Mouse (Mus musculus) testis, adult 2 months (tissue): Measurements from ENCODE around the gene Gm4922. TPM values are rescaled to one million over a fixed set of nuclear protein-coding genes. Genes with fewer than 3 reads are reported as not detected.

Experiments used
- H3K27ac ChIP-seq: fragments of 200-500 bp; 2 replicates; pipeline ENCODE4 v1.5.1; 2012; ENCODE audit warnings: low read depth, low read length; ENCODE audit not compliant: control insufficient read depth, insufficient read depth
- H3K27me3 ChIP-seq: fragments of 200-500 bp; 2 replicates; pipeline ENCODE4 v1.6.1; 2012; ENCODE audit warnings: mild to moderate bottlenecking, low read length, moderate library complexity; ENCODE audit not compliant: control insufficient read depth, insufficient read depth
- H3K36me3 ChIP-seq: fragments of 200-500 bp; 2 replicates; pipeline ENCODE4 v1.6.1; 2012; ENCODE audit warnings: mild to moderate bottlenecking, low read length; ENCODE audit not compliant: control insufficient read depth, insufficient read depth
- H3K4me1 ChIP-seq: fragments of 200-500 bp; 2 replicates; pipeline ENCODE4 v1.6.1; 2012; ENCODE audit warnings: low read length; ENCODE audit not compliant: control insufficient read depth, insufficient read depth
- H3K4me3 ChIP-seq: fragments of 200-500 bp; 2 replicates; pipeline ENCODE4 v1.5.1; 2012; ENCODE audit warnings: low read depth, mild to moderate bottlenecking, low read length, moderate library complexity, mixed read lengths; ENCODE audit not compliant: control insufficient read depth
- CTCF ChIP-seq: fragments of 200-500 bp; IDR thresholded peaks from 2 replicates; pipeline ENCODE4 v1.5.1; 2012; ENCODE audit warnings: low read depth, mild to moderate bottlenecking, inconsistent platforms, low read length, moderate library complexity; ENCODE audit not compliant: control insufficient read depth, insufficient read depth, insufficient replicate concordance
- POLR2A ChIP-seq: fragments of 200-500 bp; IDR thresholded peaks from 2 replicates; pipeline ENCODE4 v1.6.1; 2012; ENCODE audit warnings: low read depth, mild to moderate bottlenecking, inconsistent platforms, low read length, moderate library complexity; ENCODE audit not compliant: control insufficient read depth
- polyA plus RNA-seq: library from polyadenylated mRNA; depleted of rRNA; stranded (reverse); fragments of >200 nt; gene quantifications from 2 replicates; pipeline ENCODE4 v1.2.3, GENCODE M21; 2012; rRNA removed

The Gm4922 gene
- polyA plus RNA-seq, result 9.2 and 10.5 TPM in 2 replicates

DNA sequence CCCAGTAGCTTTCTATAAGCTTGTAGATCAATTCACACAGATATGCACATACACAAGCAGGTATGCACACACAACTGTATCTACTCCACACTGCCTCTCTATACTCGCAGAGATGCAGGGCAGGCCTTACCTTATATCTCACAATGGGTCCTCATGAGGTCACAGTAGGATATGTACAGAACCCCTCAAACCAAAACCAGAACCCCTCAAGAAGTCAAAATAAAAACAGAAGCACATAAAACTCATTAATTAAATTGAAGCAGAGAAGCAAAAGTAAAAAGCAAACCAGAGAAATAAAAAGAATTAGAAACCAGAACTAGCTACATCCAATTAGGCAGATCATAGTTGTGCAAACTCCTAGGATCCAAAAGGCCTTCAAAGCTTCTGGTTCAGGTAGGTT, at the start of gene Gm4922:
TSS of gene Gm4922 (minus strand) at position 101 of the 400 bp plus-strand sequence.
- Histone ChIP-seq H3K27ac (peak within 1 kb of the TSS; percentile 53), H3K4me3 (peak within 1 kb of the TSS; percentile 75), H3K4me1 (no peaks in the 10 kb centered on the region), H3K27me3 (no peaks in the 10 kb centered on the region), H3K36me3 (no peaks in the 10 kb centered on the region)
- TF ChIP-seq POLR2A, result no peak

GRCm38 (mm10) chr10:18835684-18836479, 49.3 kb upstream of the Gm4922 start:
- Histone ChIP-seq H3K27ac (no peak overlapping the region), H3K4me3 (no peak overlapping the region), H3K4me1 (peaks cover 4% of the 10 kb centered on the region), H3K27me3 (no peaks in the 10 kb centered on the region), H3K36me3 (no peaks in the 10 kb centered on the region)
- TF ChIP-seq CTCF, result no peak
- no peak for TF ChIP-seq POLR2A

DNA sequence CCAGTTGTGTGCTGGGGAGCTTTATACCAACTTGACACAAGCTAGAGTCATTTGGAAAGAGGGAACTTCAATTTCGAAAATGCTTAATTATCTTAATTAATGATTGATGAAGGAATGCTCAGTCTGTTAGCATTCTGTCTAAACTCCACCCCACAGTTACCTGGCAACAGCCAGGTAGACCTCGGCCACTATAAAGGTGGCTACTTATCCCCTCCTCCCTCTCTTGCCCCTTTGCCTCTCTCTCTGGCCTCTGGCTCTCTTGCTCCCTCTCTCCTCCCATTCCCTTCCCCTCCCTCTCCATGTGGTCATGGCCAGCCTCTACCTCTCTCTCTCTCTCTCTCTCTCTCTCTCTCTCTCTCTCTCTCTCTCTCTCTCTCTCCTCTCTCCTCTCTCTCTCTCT, 47.8 kb upstream of the Gm4922 start:
- TF ChIP-seq CTCF, result no peak
- TF ChIP-seq POLR2A, result no peak
- H3K4me1 ChIP-seq, result peaks cover 4% of the 10 kb centered on the region
- no peaks in the 10 kb centered on the region; the same call in none of the 2 replicates for H3K36me3 ChIP-seq
- H3K27ac ChIP-seq, result no peak overlapping the region
- no peaks in the 10 kb centered on the region for H3K27me3 ChIP-seq
- H3K4me3 ChIP-seq, result no peak overlapping the region

GRCm38 (mm10) chr10:18831823-18832222, 45.2 kb upstream of the Gm4922 start:
- peak overlapping the region; percentile 99 for H3K27ac ChIP-seq
- no peaks in the 10 kb centered on the region for H3K27me3 ChIP-seq
- H3K4me1 ChIP-seq, result peaks cover 4% of the 10 kb centered on the region
- H3K36me3 ChIP-seq, result no peaks in the 10 kb centered on the region; the same call in none of the 2 replicates
- TF ChIP-seq CTCF (no peak), POLR2A (peak; percentile 92)
- peak overlapping the region; percentile 94 for H3K4me3 ChIP-seq

GRCm38 (mm10) chr10:18830359-18830758, 43.8 kb upstream of the Gm4922 start:
- H3K36me3 ChIP-seq, result no peaks in the 10 kb centered on the region; the same call in none of the 2 replicates
- H3K27me3 ChIP-seq, result no peaks in the 10 kb centered on the region
- H3K4me1 ChIP-seq, result peaks cover 4% of the 10 kb centered on the region
- H3K27ac ChIP-seq, result no peak overlapping the region
- peak overlapping the region; percentile 23; the same call in 1 of the 2 replicates for H3K4me3 ChIP-seq
- TF ChIP-seq CTCF (no peak), POLR2A (no peak)

GRCm38 (mm10) chr10:18827936-18828335, 41.3 kb upstream of the Gm4922 start:
- Histone ChIP-seq H3K27ac (no peak overlapping the region), H3K4me3 (no peak overlapping the region), H3K4me1 (peaks cover 2% of the 10 kb centered on the region), H3K36me3 (no peaks in the 10 kb centered on the region; the same call in none of the 2 replicates), H3K27me3 (no peaks in the 10 kb centered on the region)
- no peak for TF ChIP-seq CTCF
- no peak for TF ChIP-seq POLR2A

GRCm38 (mm10) chr10:18826107-18826506, 39.5 kb upstream of the Gm4922 start:
- Histone ChIP-seq H3K27ac (no peak overlapping the region), H3K36me3 (no peaks in the 10 kb centered on the region; the same call in none of the 2 replicates), H3K4me1 (no peaks in the 10 kb centered on the region), H3K27me3 (no peaks in the 10 kb centered on the region), H3K4me3 (no peak overlapping the region)
- no peak for TF ChIP-seq POLR2A
- no peak for TF ChIP-seq CTCF
